Mouse (Mus musculus) large intestine, adult 2 months (tissue): ENCODE data around the gene Elp5. TPM values are rescaled to one million over a fixed set of nuclear protein-coding genes. Genes with fewer than 3 reads are reported as not detected.

Experiments
- DNase-seq: peaks from one replicate; pipeline ENCODE4 v3.0.0-alpha.2; 2012; ENCODE audit warnings: low read depth, low spot score
- WGBS: fragments of 180-500 bp; shearing (Covaris S2); methylation state at CpG from one replicate; pipeline ENCODE4 v1.1.7; 2018; 5-methylcytosine and 5-hydroxymethylcytosine counted together
- polyA plus RNA-seq: library from polyadenylated mRNA; depleted of rRNA; stranded (reverse); fragments of >200 nt; gene quantifications from 2 replicates; pipeline ENCODE4 v1.2.3, GENCODE M21; 2012

Gene Elp5
- polyA plus RNA-seq, 1 experiment, result 78.1 TPM

GRCm38 (mm10) chr11:69994401-69995090 is 12.2 kb upstream of the Elp5 start:
- no peak for DNase-seq
- WGBS, result 80% methylated on average over 11 of the region's 11 CpGs

GRCm38 (mm10) chr11:69992932-69993331 is 10.6 kb upstream of the Elp5 start:
- DNase-seq, result no peak
- WGBS, result 76% methylated on average over 3 of the region's 3 CpGs

- no peak for DNase-seq
- WGBS, result 30% methylated on average over 10 of the region's 10 CpGs
Measured at GRCm38 (mm10) chr11:69992396-69992795, 10.1 kb upstream of the Elp5 start.

GRCm38 (mm10) chr11:69991711-69992110 is 9.4 kb upstream of the Elp5 start:
- DNase-seq, result no peak
- under 1% methylated on average over 15 of the region's 15 CpGs for WGBS

GRCm38 (mm10) chr11:69990850-69991691 is 8.8 kb upstream of the Elp5 start, which contains the start of gene Gabarap:
Gabarap (plus strand) TSS chr11:69991143.
- peak; percentile 93 for DNase-seq
- 1% methylated on average over 40 of the region's 40 CpGs for WGBS

- WGBS, result 90% methylated on average over 8 of the region's 8 CpGs
- no peak for DNase-seq
Measured at GRCm38 (mm10) chr11:69989949-69990348, 7.6 kb upstream of the Elp5 start.

GRCm38 (mm10) chr11:69984431-69984830 is 2.1 kb upstream of the Elp5 start:
- no peak for DNase-seq

GRCm38 (mm10) chr11:69983377-69983776 is 1.1 kb upstream of the Elp5 start:
- no peak for DNase-seq
- WGBS, result 76% methylated on average over 4 of the region's 4 CpGs

More at GRCm38 (mm10) chr11:69984431-69984830, 2.1 kb upstream of the Elp5 start:
- 87% methylated on average over 8 of the region's 8 CpGs for WGBS

GRCm38 (mm10) chr11:69982877-69983276 is 560 bp upstream of the Elp5 start:
- no peak for DNase-seq
- 20% methylated on average over 5 of the region's 5 CpGs for WGBS

- DNase-seq, result no peak
- WGBS, result under 1% methylated on average over 43 of the region's 43 CpGs
Measured at GRCm38 (mm10) chr11:69981141-69981762, 1.1 kb downstream of the Elp5 start, which contains the start of gene Ctdnep1. Ctdnep1 (plus strand) TSS chr11:69981156.

GRCm38 (mm10) chr11:69980196-69981140 is 1.8 kb downstream of the Elp5 start:
- 2% methylated on average over 59 of the region's 60 CpGs for WGBS
- peak; percentile 99 for DNase-seq

- no peak for DNase-seq
- under 1% methylated on average over 16 of the region's 16 CpGs for WGBS
Measured at GRCm38 (mm10) chr11:69979827-69980195, 2.5 kb downstream of the Elp5 start.

GRCm38 (mm10) chr11:69976271-69976670 is 6.0 kb downstream of the Elp5 start:
- no peak for DNase-seq
- WGBS, result 88% methylated on average over 4 of the region's 4 CpGs

GRCm38 (mm10) chr11:69974907-69975306 is 7.4 kb downstream of the Elp5 start:
- 91% methylated on average over 2 of the region's 2 CpGs for WGBS
- DNase-seq, result no peak

GRCm38 (mm10) chr11:69970775-69971174 is 11.5 kb downstream of the Elp5 start:
- 23% methylated on average over 3 of the region's 3 CpGs for WGBS
- DNase-seq, result no peak

GRCm38 (mm10) chr11:69970222-69970621 is 12.1 kb downstream of the Elp5 start:
- no peak for DNase-seq
- WGBS, result 31% methylated on average over 6 of the region's 6 CpGs

- DNase-seq, result no peak
- 30% methylated on average over 4 of the region's 4 CpGs for WGBS
Measured at GRCm38 (mm10) chr11:69968793-69969192, 13.5 kb downstream of the Elp5 start.

- no peak for DNase-seq
- WGBS, result 16% methylated on average over 17 of the region's 17 CpGs
Measured at GRCm38 (mm10) chr11:69966860-69967517, 15.3 kb downstream of the Elp5 start.
